Mouse (Mus musculus) heart, adult 2 months (tissue): ENCODE measurements at regions not wholly inside any gene's neighbourhood (a gene's known extent, or its start where the extent isn't known, plus 50 kb on each side); places are given as distances from the start of the nearest gene placed in this dataset.
A peak's percentile ranks its signal among the peaks of the same experiment; 100 is the strongest.

Source experiments
- DNase-seq, 2 experiments: peaks; one replicate each; pipeline ENCODE4 v3.0.0; 2021
- H3K27ac ChIP-seq: fragments of 200-600 bp; 2 replicates; pipeline ENCODE4 v1.8.1; 2022
- H3K27me3 ChIP-seq: fragments of 200-500 bp; 2 replicates; pipeline ENCODE4 v1.6.1; 2012; ENCODE audit warnings: mild to moderate bottlenecking, low read length, inconsistent platforms, mixed read lengths; ENCODE audit not compliant: control insufficient read depth, insufficient read depth
- H3K36me3 ChIP-seq: fragments of 200-500 bp; 2 replicates; pipeline ENCODE4 v1.6.1; 2012; ENCODE audit warnings: low read length, inconsistent platforms; ENCODE audit not compliant: control insufficient read depth, insufficient read depth
- H3K4me1 ChIP-seq: fragments of 200-500 bp; 2 replicates; pipeline ENCODE4 v1.6.1; 2011; ENCODE audit warnings: low read length; ENCODE audit not compliant: control insufficient read depth, insufficient read depth
- H3K4me3 ChIP-seq: fragments of 200-600 bp; 2 replicates; pipeline ENCODE4 v1.8.1; 2022
- H3K79me2 ChIP-seq: fragments of 200-500 bp; replicated peaks from 2 replicates; pipeline ENCODE4 v1.6.1; 2012; ENCODE audit warnings: mild to moderate bottlenecking, inconsistent platforms, low read length, moderate library complexity, mixed read lengths; ENCODE audit not compliant: control insufficient read depth, insufficient read depth
- H3K9ac ChIP-seq: fragments of 200-500 bp; 2 replicates; pipeline ENCODE4 v1.6.1; 2012; ENCODE audit warnings: low read depth, mild to moderate bottlenecking, control low read depth, inconsistent platforms, low read length, mixed read lengths
- CTCF ChIP-seq: fragments of 200-600 bp; IDR thresholded peaks from 2 replicates; pipeline ENCODE4 v1.8.1; 2022; ENCODE audit warnings: antibody characterized with exemption, mild to moderate bottlenecking, moderate library complexity
- EP300 ChIP-seq: fragments of 200-500 bp; IDR thresholded peaks from 2 replicates; pipeline ENCODE4 v1.6.1; 2011; ENCODE audit warnings: low read depth, low read length, control low read depth; ENCODE audit not compliant: insufficient read depth
- POLR2A ChIP-seq: fragments of 200-500 bp; IDR thresholded peaks from 2 replicates; pipeline ENCODE4 v1.6.1; 2011; ENCODE audit warnings: mild to moderate bottlenecking, low read depth, low read length, control low read depth; ENCODE audit not compliant: insufficient read depth
- WGBS: fragments of 180-500 bp; shearing (Covaris S2); methylation state at CpG from one replicate; pipeline ENCODE4 v1.1.7; 2018; 5-methylcytosine and 5-hydroxymethylcytosine counted together
- intact Hi-C: fragments of 180-260 bp; cut with DNase I; formaldehyde crosslinking; loops from one replicate; pipeline ENCODE4 v1.15.1; 2025

- TF ChIP-seq EP300 = no peak
- no peak for TF ChIP-seq CTCF
- TF ChIP-seq POLR2A = no peak
- Histone ChIP-seq H3K36me3 (no peaks in the 10 kb centered on the region), H3K79me2 (no peaks in the 10 kb centered on the region), H3K27ac (no peak overlapping the region), H3K4me1 (no peaks in the 10 kb centered on the region), H3K9ac (no peak overlapping the region), H3K27me3 (no peaks in the 10 kb centered on the region), H3K4me3 (no peak overlapping the region)
- WGBS = 48% methylated on average over 2 of the region's 2 CpGs
- intact Hi-C loops = no loop called here
- DNase-seq = peak in 1 of 2 experiments; percentile 24
These were observed 203.3 kb upstream of the Tmpo start for GRCm38 (mm10) chr10:91384372-91384771.

GRCm38 (mm10) chr10:91376683-91377082, 195.6 kb upstream of the Tmpo start:
- TF ChIP-seq EP300 (no peak), CTCF (no peak), POLR2A (no peak)
- 96% methylated on average over 3 of the region's 3 CpGs for WGBS
- Histone ChIP-seq H3K4me3 (no peak overlapping the region), H3K79me2 (no peaks in the 10 kb centered on the region), H3K27me3 (no peaks in the 10 kb centered on the region), H3K36me3 (no peaks in the 10 kb centered on the region), H3K9ac (no peak overlapping the region), H3K27ac (no peak overlapping the region), H3K4me1 (no peaks in the 10 kb centered on the region; the same call in 1 of the 2 replicates)
- no peak for DNase-seq
- intact Hi-C loops = no loop called here

GRCm38 (mm10) chr10:91367488-91367887, 186.4 kb upstream of the Tmpo start:
- Histone ChIP-seq H3K79me2 (no peaks in the 10 kb centered on the region), H3K4me3 (no peak overlapping the region), H3K27ac (no peak overlapping the region), H3K9ac (no peak overlapping the region), H3K27me3 (no peaks in the 10 kb centered on the region), H3K36me3 (no peaks in the 10 kb centered on the region), H3K4me1 (no peaks in the 10 kb centered on the region)
- TF ChIP-seq CTCF (no peak), POLR2A (no peak), EP300 (no peak)
- 82% methylated on average over 1 of the region's 1 CpGs for WGBS
- DNase-seq = no peak
- intact Hi-C loops = no loop called here

- DNase-seq = no peak
- Histone ChIP-seq H3K79me2 (no peaks in the 10 kb centered on the region), H3K9ac (no peak overlapping the region), H3K4me3 (no peak overlapping the region), H3K27ac (no peak overlapping the region), H3K36me3 (no peaks in the 10 kb centered on the region), H3K27me3 (no peaks in the 10 kb centered on the region), H3K4me1 (no peaks in the 10 kb centered on the region)
- intact Hi-C loops = no loop called here
- TF ChIP-seq EP300 (no peak), CTCF (peak; percentile 26; the same call in 1 of the 2 replicates), POLR2A (no peak)
- 73% methylated on average over 3 of the region's 3 CpGs for WGBS
These were observed 181.5 kb upstream of the Tmpo start for GRCm38 (mm10) chr10:91362587-91362986.

- DNase-seq = no peak
- intact Hi-C loops = no loop called here
- H3K4me1 ChIP-seq = no peaks in the 10 kb centered on the region
- WGBS = 76% methylated on average over 2 of the region's 2 CpGs
- TF ChIP-seq POLR2A (no peak), CTCF (no peak), EP300 (no peak)
- no peak overlapping the region for H3K4me3 ChIP-seq
- no peak overlapping the region for H3K9ac ChIP-seq
- no peaks in the 10 kb centered on the region for H3K36me3 ChIP-seq
- H3K27me3 ChIP-seq = no peaks in the 10 kb centered on the region
- H3K79me2 ChIP-seq = no peaks in the 10 kb centered on the region
- no peak overlapping the region for H3K27ac ChIP-seq
These were observed 180.5 kb upstream of the Tmpo start for GRCm38 (mm10) chr10:91361621-91362020.

- no peaks in the 10 kb centered on the region for H3K27me3 ChIP-seq
- no peaks in the 10 kb centered on the region; the same call in 1 of the 2 replicates for H3K4me1 ChIP-seq
- 70% methylated on average over 5 of the region's 5 CpGs for WGBS
- TF ChIP-seq CTCF = no peak
- no peak for TF ChIP-seq POLR2A
- TF ChIP-seq EP300 = no peak
- H3K27ac ChIP-seq = no peak overlapping the region
- no peaks in the 10 kb centered on the region for H3K36me3 ChIP-seq
- no peak overlapping the region for H3K9ac ChIP-seq
- DNase-seq = no peak
- intact Hi-C loops = no loop called here
- no peak overlapping the region for H3K4me3 ChIP-seq
- H3K79me2 ChIP-seq = no peaks in the 10 kb centered on the region
These were observed 164.3 kb upstream of the Tmpo start for GRCm38 (mm10) chr10:91345465-91345864.
